Mouse (Mus musculus) stomach, embryonic 16.5 days (tissue): ENCODE measurements at regions not wholly inside any gene's neighbourhood (a gene's known extent, or its start where the extent isn't known, plus 50 kb on each side); places are given as distances from the start of the nearest gene placed in this dataset.

ENCODE experiments used
- ATAC-seq: fragments of 200-750 bp; cut with Nextera tagmentation; 2 replicates; pipeline ENCODE4 v1.8.0; 2017; ENCODE audit warnings: moderate number of reproducible peaks, moderate TSS enrichment; ENCODE audit not compliant: insufficient read depth, low FRiP score
- H3K27ac ChIP-seq: fragments of 300-500 bp; sonication (generic); 2 replicates; pipeline ENCODE4 v1.5.1; 2014; ENCODE audit warnings: low read length
- H3K27me3 ChIP-seq: fragments of 300-500 bp; sonication (generic); 2 replicates; pipeline ENCODE4 v1.6.1; 2014; ENCODE audit warnings: low read length, control low read depth, mixed read lengths; ENCODE audit not compliant: control insufficient read depth, insufficient read depth
- H3K36me3 ChIP-seq: fragments of 300-500 bp; sonication (generic); 2 replicates; pipeline ENCODE4 v1.6.1; 2014; ENCODE audit warnings: low read length; ENCODE audit not compliant: control insufficient read depth, insufficient read depth
- H3K4me1 ChIP-seq: fragments of 300-500 bp; sonication (generic); 2 replicates; pipeline ENCODE4 v1.6.1; 2014; ENCODE audit warnings: low read length, control low read depth, mixed read lengths; ENCODE audit not compliant: control insufficient read depth, insufficient read depth
- H3K4me2 ChIP-seq: fragments of 300-500 bp; sonication (generic); 2 replicates; pipeline ENCODE4 v1.6.1; 2014; ENCODE audit warnings: low read depth, low read length, mixed read lengths
- H3K4me3 ChIP-seq: fragments of 300-500 bp; sonication (generic); replicated peaks from 2 replicates; pipeline ENCODE4 v1.5.1; 2014; ENCODE audit warnings: mild to moderate bottlenecking, low read length
- H3K9ac ChIP-seq: fragments of 300-500 bp; sonication (generic); 2 replicates; pipeline ENCODE4 v1.6.1; 2014; ENCODE audit warnings: low read length
- H3K9me3 ChIP-seq: fragments of 300-500 bp; sonication (generic); replicated peaks from 2 replicates; pipeline ENCODE4 v1.6.1; 2016; ENCODE audit warnings: low read length, control low read depth; ENCODE audit not compliant: control insufficient read depth
- WGBS: fragments of 180-500 bp; shearing (Covaris S2); extraction: QIAGEN DNeasy Blood & Tissue Kit; methylation state at CpG from one replicate; pipeline ENCODE4 v1.1.7; 2014; 5-methylcytosine and 5-hydroxymethylcytosine counted together

GRCm38 (mm10) chr15:67788587-67788986 is 1287.9 kb upstream of the Lrrc6 start:
- Histone ChIP-seq H3K9me3 (no peaks in the 10 kb centered on the region), H3K9ac (no peak overlapping the region), H3K4me2 (no peak overlapping the region), H3K27ac (no peak overlapping the region), H3K4me1 (no peaks in the 10 kb centered on the region), H3K36me3 (no peaks in the 10 kb centered on the region), H3K27me3 (no peaks in the 10 kb centered on the region), H3K4me3 (no peak overlapping the region)
- no peak for ATAC-seq

- H3K4me3 ChIP-seq: no peak overlapping the region
- H3K27ac ChIP-seq: no peak overlapping the region
- H3K4me2 ChIP-seq: no peak overlapping the region
- H3K9me3 ChIP-seq: no peaks in the 10 kb centered on the region
- no peak for ATAC-seq
- H3K4me1 ChIP-seq: no peaks in the 10 kb centered on the region
- H3K9ac ChIP-seq: no peak overlapping the region
- H3K27me3 ChIP-seq: no peaks in the 10 kb centered on the region
- 36% methylated on average over 2 of the region's 2 CpGs for WGBS
- no peaks in the 10 kb centered on the region for H3K36me3 ChIP-seq
These were observed 1284.9 kb upstream of the Lrrc6 start for GRCm38 (mm10) chr15:67785583-67785982.

GRCm38 (mm10) chr15:67783754-67784153 is 1283.0 kb upstream of the Lrrc6 start:
- no peak overlapping the region for H3K4me3 ChIP-seq
- no peak for ATAC-seq
- no peak overlapping the region for H3K27ac ChIP-seq
- no peaks in the 10 kb centered on the region for H3K9me3 ChIP-seq
- no peak overlapping the region for H3K9ac ChIP-seq
- 78% methylated on average over 1 of the region's 1 CpGs for WGBS
- H3K27me3 ChIP-seq: no peaks in the 10 kb centered on the region
- no peaks in the 10 kb centered on the region for H3K4me1 ChIP-seq
- no peaks in the 10 kb centered on the region for H3K36me3 ChIP-seq
- H3K4me2 ChIP-seq: no peak overlapping the region

GRCm38 (mm10) chr15:67782505-67782904 is 1281.8 kb upstream of the Lrrc6 start:
- H3K9ac ChIP-seq: no peak overlapping the region
- ATAC-seq: no peak
- no peaks in the 10 kb centered on the region for H3K36me3 ChIP-seq
- no peaks in the 10 kb centered on the region for H3K9me3 ChIP-seq
- H3K4me2 ChIP-seq: no peak overlapping the region
- no peaks in the 10 kb centered on the region for H3K27me3 ChIP-seq
- no peak overlapping the region for H3K4me3 ChIP-seq
- 77% methylated on average over 4 of the region's 4 CpGs for whole genome bisulfite sequencing
- no peaks in the 10 kb centered on the region for H3K4me1 ChIP-seq
- no peak overlapping the region for H3K27ac ChIP-seq

GRCm38 (mm10) chr15:67780856-67781255 is 1280.1 kb upstream of the Lrrc6 start:
- no peaks in the 10 kb centered on the region for H3K4me1 ChIP-seq
- no peak overlapping the region for H3K9ac ChIP-seq
- 53% methylated on average over 2 of the region's 2 CpGs for WGBS
- no peak overlapping the region for H3K4me3 ChIP-seq
- H3K36me3 ChIP-seq: no peaks in the 10 kb centered on the region
- H3K4me2 ChIP-seq: no peak overlapping the region
- H3K27ac ChIP-seq: no peak overlapping the region
- H3K27me3 ChIP-seq: no peaks in the 10 kb centered on the region
- no peak for ATAC-seq
- no peaks in the 10 kb centered on the region for H3K9me3 ChIP-seq

GRCm38 (mm10) chr15:67767624-67768023 is 1266.9 kb upstream of the Lrrc6 start:
- no peak overlapping the region for H3K4me2 ChIP-seq
- no peaks in the 10 kb centered on the region for H3K9me3 ChIP-seq
- H3K36me3 ChIP-seq: no peaks in the 10 kb centered on the region
- H3K4me3 ChIP-seq: no peak overlapping the region
- ATAC-seq: no peak
- no peak overlapping the region for H3K9ac ChIP-seq
- H3K27ac ChIP-seq: no peak overlapping the region
- WGBS: 62% methylated on average over 3 of the region's 3 CpGs
- no peaks in the 10 kb centered on the region for H3K27me3 ChIP-seq
- no peaks in the 10 kb centered on the region for H3K4me1 ChIP-seq

- H3K4me1 ChIP-seq: no peaks in the 10 kb centered on the region
- no peak overlapping the region for H3K27ac ChIP-seq
- H3K4me3 ChIP-seq: no peak overlapping the region
- 81% methylated on average over 4 of the region's 4 CpGs for WGBS
- no peak for ATAC-seq
- H3K27me3 ChIP-seq: no peaks in the 10 kb centered on the region
- H3K9me3 ChIP-seq: no peaks in the 10 kb centered on the region
- H3K36me3 ChIP-seq: no peaks in the 10 kb centered on the region
- H3K9ac ChIP-seq: no peak overlapping the region
- no peak overlapping the region for H3K4me2 ChIP-seq
These were observed 1258.5 kb upstream of the Lrrc6 start for GRCm38 (mm10) chr15:67759221-67759620.

- H3K4me2 ChIP-seq: no peak overlapping the region
- H3K36me3 ChIP-seq: no peaks in the 10 kb centered on the region
- no peak overlapping the region for H3K4me3 ChIP-seq
- H3K27ac ChIP-seq: no peak overlapping the region
- H3K27me3 ChIP-seq: no peaks in the 10 kb centered on the region
- H3K4me1 ChIP-seq: no peaks in the 10 kb centered on the region
- H3K9ac ChIP-seq: no peak overlapping the region
- no peak for ATAC-seq
- H3K9me3 ChIP-seq: no peaks in the 10 kb centered on the region
These were observed 1249.9 kb upstream of the Lrrc6 start for GRCm38 (mm10) chr15:67750582-67750981.

- no peak overlapping the region for H3K4me3 ChIP-seq
- H3K27me3 ChIP-seq: no peaks in the 10 kb centered on the region
- ATAC-seq: no peak
- WGBS: 46% methylated on average over 2 of the region's 2 CpGs
- no peaks in the 10 kb centered on the region for H3K4me1 ChIP-seq
- no peaks in the 10 kb centered on the region for H3K36me3 ChIP-seq
- H3K9me3 ChIP-seq: no peaks in the 10 kb centered on the region
- H3K4me2 ChIP-seq: no peak overlapping the region
- no peak overlapping the region for H3K9ac ChIP-seq
- no peak overlapping the region for H3K27ac ChIP-seq
These were observed 1242.6 kb upstream of the Lrrc6 start for GRCm38 (mm10) chr15:67743332-67743731.

- 63% methylated on average over 1 of the region's 1 CpGs for WGBS
- Histone ChIP-seq H3K9me3 (no peaks in the 10 kb centered on the region), H3K4me2 (no peak overlapping the region), H3K4me1 (no peaks in the 10 kb centered on the region), H3K4me3 (no peak overlapping the region), H3K27me3 (no peaks in the 10 kb centered on the region), H3K36me3 (no peaks in the 10 kb centered on the region), H3K9ac (no peak overlapping the region), H3K27ac (no peak overlapping the region)
- ATAC-seq: no peak
These were observed 1232.3 kb upstream of the Lrrc6 start for GRCm38 (mm10) chr15:67732988-67733387.
